Mouse (Mus musculus) CD4-positive naive resting alpha-beta T cell, adult 57 days (primary cell): ENCODE measurements around the gene Polr2i. TPM values are rescaled to one million over a fixed set of nuclear protein-coding genes. Genes with fewer than 3 reads are reported as not detected.

ENCODE experiments used
- total RNA-seq: library from RNA; stranded (reverse); gene quantifications from one replicate; pipeline ENCODE4 v1.2.4, GENCODE M21; 2023

Polr2i gene
- total RNA-seq = 25.1 TPM

DNA sequence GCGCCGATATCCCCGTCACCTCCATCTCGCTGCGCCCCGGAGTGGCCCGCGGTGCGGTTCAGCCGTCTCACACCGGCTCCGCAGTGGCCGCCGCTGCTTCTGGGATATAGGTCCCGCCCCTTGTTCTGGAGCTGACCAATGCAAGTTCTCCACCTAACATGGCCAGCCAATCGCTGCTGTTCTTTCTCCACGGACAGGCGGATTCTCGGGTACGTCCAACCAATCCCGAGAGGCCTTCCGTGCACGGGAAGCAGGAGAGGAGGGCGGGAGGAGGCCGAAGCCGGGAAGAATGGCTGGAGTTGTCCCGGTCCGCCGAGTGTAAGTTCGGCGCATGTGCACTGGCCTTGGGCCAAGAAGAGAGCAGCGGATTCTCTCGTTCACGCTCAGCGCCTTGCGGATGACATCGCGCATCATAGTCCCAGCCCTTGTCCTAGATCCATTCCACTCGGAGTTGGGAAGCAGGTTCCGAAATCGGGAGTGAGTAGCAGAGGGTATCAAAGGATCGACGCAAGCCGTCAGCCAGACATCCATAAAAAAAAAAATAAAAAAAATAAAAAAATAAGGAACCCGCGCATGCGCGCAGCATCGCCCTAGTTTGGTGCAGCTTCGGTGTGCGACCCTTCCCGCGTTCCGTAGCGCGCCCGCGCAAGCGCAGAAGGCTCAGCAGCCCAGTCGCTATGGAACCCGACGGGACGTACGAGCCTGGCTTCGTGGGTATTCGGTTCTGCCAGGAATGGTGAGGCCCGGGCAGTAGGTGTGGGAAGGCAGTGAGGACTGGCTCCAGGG is at the start of gene Polr2i, which contains the start of gene Tbcb:
Polr2i (plus strand) TSS at position 280 of the 786 bp plus-strand sequence.
Tbcb (minus strand) TSS at position 604 of the 786 bp plus-strand sequence.

GRCm38 (mm10) chr7:30183879-30184289 is 47.9 kb upstream of the Polr2i start, which contains the start of gene Cox7a1:
TSS of gene Cox7a1 (plus strand) at chr7:30184144.

DNA sequence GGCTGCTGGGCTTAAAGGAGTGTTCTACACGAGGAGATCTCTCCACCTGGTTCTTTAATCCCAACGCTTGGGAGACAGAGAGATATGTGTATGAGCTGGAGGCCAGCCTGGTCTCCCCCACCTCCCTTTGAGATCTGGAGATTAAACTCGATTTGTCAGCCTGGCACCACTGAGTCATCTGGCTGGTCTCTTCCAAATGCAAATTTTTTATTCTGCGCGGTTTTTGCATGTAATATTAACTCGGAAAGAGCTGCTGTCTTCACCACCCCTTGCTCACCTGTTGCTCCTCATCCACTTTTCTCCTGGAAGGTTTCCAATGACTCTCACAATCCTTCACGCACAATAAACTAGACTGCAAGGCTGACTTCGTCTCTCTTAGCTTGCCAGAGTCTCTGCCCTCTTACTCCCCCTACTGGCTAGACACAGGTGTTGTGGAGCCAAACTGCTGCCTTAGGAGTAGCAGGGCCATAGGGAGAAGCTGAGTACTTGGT is 33.2 kb upstream of the Polr2i start, which contains the start of gene Capns1:
Capns1 (minus strand) TSS at position 331 of the 491 bp plus-strand sequence.

DNA sequence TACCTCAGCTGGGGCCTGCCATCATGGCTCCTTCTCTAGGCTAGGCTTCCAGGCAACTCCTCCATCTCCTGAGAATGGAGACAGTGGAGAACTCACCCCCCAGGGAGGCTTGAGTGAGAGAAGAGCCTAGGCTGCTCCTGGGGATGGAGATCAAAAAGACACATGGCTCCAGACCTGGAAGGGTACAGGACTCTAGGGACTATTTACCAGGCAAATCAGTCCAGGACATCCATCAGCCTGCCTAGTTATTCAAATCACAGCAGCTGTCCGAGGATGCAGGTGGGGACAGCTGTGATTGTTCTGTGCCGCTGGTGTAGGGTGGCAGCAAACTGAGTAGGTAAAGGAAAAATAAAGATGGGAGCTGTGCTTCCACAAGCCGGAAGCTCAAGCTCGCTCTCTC is 3.9 kb downstream of the Polr2i start, which contains the start of gene Ovol3:
Ovol3 (minus strand) TSS at position 101 of the 400 bp plus-strand sequence.

DNA sequence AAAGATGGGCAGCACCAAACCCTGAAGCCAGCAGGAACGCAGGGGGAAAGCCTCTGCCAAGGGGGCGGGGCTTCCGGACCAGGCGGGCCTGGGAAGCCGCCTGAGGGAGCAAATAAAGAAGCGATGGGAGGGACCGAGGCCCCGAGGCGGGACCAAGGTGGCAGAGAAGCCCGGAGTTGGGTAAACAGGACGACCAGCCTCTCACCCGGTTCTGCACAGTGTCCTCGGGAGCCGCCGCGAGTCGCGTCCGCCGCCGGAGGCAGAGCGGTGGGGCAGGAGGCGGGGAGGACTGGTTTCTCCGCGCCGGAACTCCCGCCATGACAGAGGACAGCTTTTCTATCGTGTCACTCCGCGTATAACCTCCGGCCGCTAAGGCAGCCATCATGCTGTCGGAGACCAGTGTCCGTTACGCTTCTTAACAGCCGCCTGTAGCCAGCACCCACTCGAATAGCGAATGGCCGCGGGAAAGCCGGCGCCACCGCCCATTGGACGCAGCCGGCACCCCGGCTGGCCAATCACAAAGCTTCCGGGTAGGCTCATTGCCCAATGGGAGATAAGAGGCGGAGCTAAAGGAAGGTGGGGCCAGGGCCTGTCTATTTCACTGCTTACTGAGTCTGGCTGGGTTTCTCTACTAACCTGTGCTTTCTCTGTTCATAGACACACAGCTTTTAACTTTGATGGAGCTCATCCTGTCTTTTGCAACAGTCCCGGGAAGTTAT is 48.4 kb downstream of the Polr2i start, which contains the start of the genes Thap8 and Wdr62:
Thap8 (plus strand) TSS at position 144 of the 719 bp plus-strand sequence.
Wdr62 (minus strand) TSS at position 469 of the 719 bp plus-strand sequence.

Other genes starting within 250 kb of the Polr2i start
- 21.7 TPM for gene Zfp568, start 248.0 kb upstream of the Polr2i start, total RNA-seq
- gene Zfp14, start 180.6 kb upstream of the Polr2i start, total RNA-seq = 7.3 TPM
- gene Zfp82, start 159.0 kb upstream of the Polr2i start, total RNA-seq = 3.9 TPM
- gene Gm26920, start 141.5 kb upstream of the Polr2i start, total RNA-seq = 3.0 TPM
- 7.2 TPM for gene Zfp566, start 141.4 kb upstream of the Polr2i start, total RNA-seq
- gene Zfp260, start 137.2 kb upstream of the Polr2i start, total RNA-seq = 38.4 TPM
- 10.4 TPM for gene Zfp382, start 110.0 kb upstream of the Polr2i start, total RNA-seq
- 50.5 TPM for gene Zfp146, start 62.2 kb upstream of the Polr2i start, total RNA-seq
- not detected for gene Cox7a1, start 47.8 kb upstream of the Polr2i start, total RNA-seq
- gene Capns1, start 33.1 kb upstream of the Polr2i start, total RNA-seq = 145 TPM
- 15.5 TPM for gene Tbcb, start 324 bp downstream of the Polr2i start, total RNA-seq
- not detected for gene Ovol3, start 3.8 kb downstream of the Polr2i start, total RNA-seq
- 1.6 TPM for gene Thap8, start 48.1 kb downstream of the Polr2i start, total RNA-seq
- 6.8 TPM for gene Wdr62, start 48.5 kb downstream of the Polr2i start, total RNA-seq
- 0.38 TPM for gene Clip3, start 59.8 kb downstream of the Polr2i start, total RNA-seq
- gene Alkbh6, start 76.8 kb downstream of the Polr2i start, total RNA-seq = 54.2 TPM
- gene Syne4, start 82.9 kb downstream of the Polr2i start, total RNA-seq = 5.9 TPM
- gene E130208F15Rik, start 89.8 kb downstream of the Polr2i start, total RNA-seq = 9.7 TPM
- gene Sdhaf1, start 91.9 kb downstream of the Polr2i start, total RNA-seq = 14.8 TPM
- gene Lrfn3, start 130.8 kb downstream of the Polr2i start, total RNA-seq = not detected
- 23.3 TPM for gene Tyrobp, start 181.8 kb downstream of the Polr2i start, total RNA-seq
- gene Hcst, start 187.9 kb downstream of the Polr2i start, total RNA-seq = 153 TPM
- gene Nfkbid, start 189.8 kb downstream of the Polr2i start, total RNA-seq = 70.8 TPM
- 2.9 TPM for gene Aplp1, start 213.6 kb downstream of the Polr2i start, total RNA-seq
- gene Kirrel2, start 225.7 kb downstream of the Polr2i start, total RNA-seq = not detected
- not detected for gene Nphs1, start 226.4 kb downstream of the Polr2i start, total RNA-seq